Mouse (Mus musculus) hindbrain, embryonic 10.5 days (tissue): ENCODE data around the gene Nat8f1. TPM values are rescaled to one million over a fixed set of nuclear protein-coding genes. Genes with fewer than 3 reads are reported as not detected.
"Not testable (repeated sequence)": the region's sequence is repeated elsewhere in the genome, so short reads cannot be mapped to it uniquely, and the experiment has no call there.

ENCODE experiments used
- DNase-seq: peaks from one replicate; pipeline ENCODE4 v3.0.0-alpha.2; 2017; ENCODE audit warnings: low spot score
- H3K27ac ChIP-seq: fragments of 300-500 bp; sonication (generic); 2 replicates; pipeline ENCODE4 v1.5.1; 2016; ENCODE audit warnings: mild to moderate bottlenecking, moderate library complexity
- H3K27me3 ChIP-seq: fragments of 300-500 bp; sonication (generic); 2 replicates; pipeline ENCODE4 v1.6.1; 2016; ENCODE audit warnings: mild to moderate bottlenecking; ENCODE audit not compliant: poor library complexity, insufficient read depth, severe bottlenecking
- H3K36me3 ChIP-seq: fragments of 300-500 bp; sonication (generic); 2 replicates; pipeline ENCODE4 v1.6.1; 2016; ENCODE audit warnings: mild to moderate bottlenecking, moderate library complexity
- H3K4me1 ChIP-seq: fragments of 300-500 bp; sonication (generic); replicated peaks from 2 replicates; pipeline ENCODE4 v1.6.1; 2016; ENCODE audit warnings: mild to moderate bottlenecking
- H3K4me3 ChIP-seq: fragments of 300-500 bp; sonication (generic); 2 replicates; pipeline ENCODE4 v1.5.1; 2016; ENCODE audit warnings: mild to moderate bottlenecking, moderate library complexity
- H3K9me3 ChIP-seq: fragments of 300-500 bp; sonication (generic); 2 replicates; pipeline ENCODE4 v1.6.1; 2016; ENCODE audit warnings: mild to moderate bottlenecking, moderate library complexity
- WGBS: fragments of 180-500 bp; shearing (Covaris S2); methylation state at CpG from one replicate; pipeline ENCODE4 v1.1.7; 2016; 5-methylcytosine and 5-hydroxymethylcytosine counted together
- polyA plus RNA-seq: library from polyadenylated mRNA; unstranded; fragments of >200 nt; fragmentation: Nextera tagmentation; extraction: Ambion mirVana; gene quantifications from 2 replicates; pipeline ENCODE4 v1.2.1, GENCODE M21; 2016

The Nat8f1 gene
- polyA plus RNA-seq, 1 experiment from 2014 or later: 7.2 TPM

- H3K9me3 ChIP-seq: peaks cover 20% of the 10 kb centered on the region; the same call in 1 of the 2 replicates
- 68% methylated on average over 25 of the region's 25 CpGs for WGBS
- H3K27ac ChIP-seq, DNase-seq, H3K36me3 ChIP-seq, H3K4me3 ChIP-seq, H3K27me3 ChIP-seq, H3K4me1 ChIP-seq: not testable (repeated sequence)
Observed at GRCm38 (mm10) chr6:85895061-85895648, 20.3 kb downstream of the Nat8f1 start.

- H3K27ac ChIP-seq: no peak overlapping the region
- no peaks in the 10 kb centered on the region for H3K4me1 ChIP-seq
- H3K4me3 ChIP-seq: no peak overlapping the region
- H3K36me3 ChIP-seq: no peaks in the 10 kb centered on the region
- no peaks in the 10 kb centered on the region for H3K27me3 ChIP-seq
- peaks cover 27% of the 10 kb centered on the region for H3K9me3 ChIP-seq
- no peak for DNase-seq
- WGBS: 88% methylated on average over 2 of the region's 2 CpGs
Observed at GRCm38 (mm10) chr6:85888961-85889360, 26.5 kb downstream of the Nat8f1 start.

DNA sequence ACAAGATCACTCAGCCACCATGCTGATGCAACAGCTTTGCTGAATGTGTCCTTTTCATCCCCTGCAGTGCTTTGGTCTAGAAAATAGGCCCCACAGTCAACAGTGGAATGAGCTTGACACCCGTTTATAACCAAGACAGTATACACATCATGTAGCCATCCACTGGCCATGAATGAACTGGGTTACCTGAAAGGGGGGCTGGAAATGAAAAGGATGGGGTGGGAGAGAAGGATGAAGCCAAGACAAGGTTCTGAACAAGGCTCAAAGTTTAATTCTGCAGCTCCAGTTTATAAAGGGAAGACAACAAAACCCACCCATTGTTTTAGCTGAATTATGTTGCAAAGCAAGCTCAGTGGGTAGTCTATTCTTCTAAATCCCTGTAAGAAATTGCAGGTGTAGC, 31.2 kb downstream of the Nat8f1 start:
- H3K36me3 ChIP-seq: no peaks in the 10 kb centered on the region
- no peak overlapping the region for H3K4me3 ChIP-seq
- H3K9me3 ChIP-seq: peaks cover 21% of the 10 kb centered on the region
- no peak for DNase-seq
- no peaks in the 10 kb centered on the region for H3K27me3 ChIP-seq
- H3K27ac ChIP-seq: no peak overlapping the region
- no peaks in the 10 kb centered on the region for H3K4me1 ChIP-seq
- WGBS: 82% methylated on average over 1 of the region's 1 CpGs

DNA sequence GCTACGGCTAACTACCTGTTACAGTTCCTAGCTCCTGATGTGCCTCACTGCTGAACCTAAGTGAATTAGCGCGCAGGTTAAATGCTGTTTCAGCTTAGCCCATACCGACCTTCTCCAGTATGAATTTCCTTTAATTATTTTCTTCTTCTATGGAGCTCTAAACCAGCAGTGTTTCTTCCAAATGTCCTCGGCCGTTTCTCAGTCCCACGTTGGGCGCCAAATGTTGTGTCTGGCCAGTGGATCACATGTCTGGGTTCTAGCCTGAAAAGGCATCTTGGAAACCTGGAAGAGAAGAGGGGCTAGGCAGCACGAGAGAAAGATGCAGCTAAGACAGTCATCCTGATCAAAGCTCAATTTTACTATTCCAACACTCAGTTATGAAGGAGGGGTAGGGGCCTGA, 32.2 kb downstream of the Nat8f1 start:
- H3K4me1 ChIP-seq: not testable (repeated sequence)

DNA sequence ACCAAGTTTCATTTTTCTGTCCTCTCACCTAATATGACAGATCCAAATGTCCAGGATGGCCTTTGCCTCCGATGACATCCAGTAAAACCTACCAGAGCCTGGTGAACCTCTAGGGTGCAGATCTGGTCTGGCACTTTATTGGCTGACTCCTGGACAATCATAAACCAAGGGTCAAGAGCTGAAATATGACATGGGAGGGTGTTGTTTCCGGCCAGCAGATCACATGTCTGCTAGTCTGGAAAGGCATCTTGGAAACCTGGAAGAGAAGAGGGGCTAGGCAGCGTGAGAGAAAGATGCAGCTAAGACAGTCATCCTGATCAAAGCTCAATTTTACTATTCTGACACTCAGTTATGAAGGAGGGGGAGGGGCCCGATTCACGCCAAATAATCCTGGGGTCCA, 46.5 kb downstream of the Nat8f1 start, which contains the start of gene Nat8f2:
TSS of gene Nat8f2 (minus strand) at position 153 of the 400 bp plus-strand sequence.
- not testable (repeated sequence) for H3K9me3 ChIP-seq, H3K4me1 ChIP-seq, H3K4me3 ChIP-seq, H3K36me3 ChIP-seq, H3K27ac ChIP-seq, DNase-seq, H3K27me3 ChIP-seq
- 87% methylated on average over 5 of the region's 5 CpGs for WGBS

More for the DNA sequence above, 32.2 kb downstream of the Nat8f1 start:
- WGBS: 91% methylated on average over 9 of the region's 9 CpGs
- not testable (repeated sequence) for H3K4me3 ChIP-seq, DNase-seq, H3K27me3 ChIP-seq, H3K27ac ChIP-seq, H3K36me3 ChIP-seq
- H3K9me3 ChIP-seq: peaks cover 21% of the 10 kb centered on the region

DNA sequence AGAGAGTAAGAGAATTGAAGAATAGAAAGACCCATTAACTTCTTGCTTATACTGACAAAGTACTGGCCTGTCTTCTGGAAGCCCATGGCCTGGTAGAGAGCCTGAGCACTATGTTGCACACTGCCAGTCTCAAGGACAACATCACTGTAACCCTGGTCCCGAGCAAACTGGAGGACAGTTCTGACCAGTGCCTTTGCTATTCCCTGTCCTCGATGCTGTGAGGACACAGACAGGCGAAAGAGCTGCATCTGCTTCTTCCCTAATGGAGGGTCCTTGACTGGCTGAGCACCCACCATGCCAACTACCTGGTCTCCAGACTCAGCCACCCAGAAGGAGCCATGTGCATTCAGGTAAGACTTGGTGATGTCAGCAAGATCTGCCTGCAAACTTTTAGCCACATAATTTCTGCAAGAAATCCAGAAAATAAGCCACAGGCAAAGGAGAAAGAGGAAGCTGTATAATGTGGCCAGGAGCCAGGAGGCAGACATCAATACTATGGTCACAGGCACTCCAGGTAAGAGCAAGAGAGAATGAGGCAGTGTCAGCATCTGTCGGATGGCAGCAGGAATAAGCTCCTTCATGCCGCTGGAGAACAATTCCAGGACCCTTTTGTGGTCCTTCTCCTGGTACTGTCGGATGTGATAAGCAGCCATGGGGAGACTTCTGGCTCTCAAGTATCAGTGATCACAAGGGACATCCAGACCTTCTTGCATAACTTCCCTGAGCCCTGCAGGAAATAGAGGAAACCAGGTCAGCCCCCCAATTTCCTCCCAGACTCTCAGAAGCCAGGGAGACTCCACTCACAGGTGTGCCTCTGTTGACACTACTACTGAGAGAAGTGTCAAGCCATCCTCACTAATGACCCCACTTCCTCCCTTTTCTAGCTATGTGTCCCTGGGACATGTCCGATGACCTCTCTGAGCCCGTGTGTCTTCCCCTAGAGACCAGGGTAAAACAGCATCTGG, 47.5 kb downstream of the Nat8f1 start:
- no peaks in the 10 kb centered on the region for H3K9me3 ChIP-seq
- no peak for DNase-seq
- WGBS: 80% methylated on average over 8 of the region's 8 CpGs
- no peaks in the 10 kb centered on the region for H3K36me3 ChIP-seq
- H3K4me3 ChIP-seq: no peak overlapping the region
- no peak overlapping the region for H3K27ac ChIP-seq
- no peaks in the 10 kb centered on the region for H3K27me3 ChIP-seq
- 0 out of 2 replicates have a peak, but pooled peaks cover 2% of the 10 kb centered on the region for H3K4me1 ChIP-seq

DNA sequence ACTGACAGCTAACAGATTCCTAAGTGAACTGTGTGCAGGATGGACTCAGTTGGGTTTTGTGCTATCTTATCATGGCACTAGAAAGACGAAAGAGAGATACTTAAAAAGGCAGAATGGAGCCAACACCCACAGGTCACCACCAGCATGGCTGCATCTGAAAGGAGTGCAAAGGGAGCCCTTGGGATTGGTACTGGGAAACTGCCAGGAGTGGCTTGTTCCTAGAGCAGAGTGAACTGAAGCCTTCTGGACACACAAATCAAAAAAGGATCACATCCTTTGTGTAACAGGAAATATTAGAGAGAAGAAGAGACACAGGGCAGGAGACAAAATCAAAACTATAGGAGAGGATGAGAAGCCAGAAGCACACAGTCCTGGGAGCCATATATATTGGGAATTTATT, 48.5 kb downstream of the Nat8f1 start:
- H3K9me3 ChIP-seq, H3K4me3 ChIP-seq, H3K27me3 ChIP-seq, DNase-seq, H3K4me1 ChIP-seq, H3K36me3 ChIP-seq, H3K27ac ChIP-seq: not testable (repeated sequence)
- WGBS: 72% methylated on average over 1 of the region's 1 CpGs

DNA sequence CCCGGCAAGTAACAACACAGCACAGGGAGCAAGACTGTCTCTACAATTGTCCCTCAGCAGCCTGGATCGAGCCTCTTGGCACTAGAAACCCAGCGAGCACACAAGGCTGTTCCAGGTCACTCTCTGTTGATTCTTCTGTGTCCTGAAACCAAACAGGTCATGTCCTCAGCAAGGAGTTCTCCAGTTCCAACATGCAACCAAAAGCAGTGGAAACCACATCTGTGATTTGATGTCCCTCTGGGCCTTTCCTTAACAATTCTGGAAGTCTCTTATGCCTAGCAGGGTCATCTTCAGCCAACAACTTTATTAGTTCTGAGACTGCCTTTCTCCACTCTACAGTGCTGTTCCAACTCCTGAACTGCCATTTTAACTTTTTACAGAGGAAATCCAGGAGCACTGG, 49.3 kb downstream of the Nat8f1 start:
- not testable (repeated sequence) for H3K4me3 ChIP-seq, DNase-seq, H3K27ac ChIP-seq, H3K36me3 ChIP-seq, H3K9me3 ChIP-seq, H3K4me1 ChIP-seq, H3K27me3 ChIP-seq
- 85% methylated on average over 3 of the region's 3 CpGs for WGBS

DNA sequence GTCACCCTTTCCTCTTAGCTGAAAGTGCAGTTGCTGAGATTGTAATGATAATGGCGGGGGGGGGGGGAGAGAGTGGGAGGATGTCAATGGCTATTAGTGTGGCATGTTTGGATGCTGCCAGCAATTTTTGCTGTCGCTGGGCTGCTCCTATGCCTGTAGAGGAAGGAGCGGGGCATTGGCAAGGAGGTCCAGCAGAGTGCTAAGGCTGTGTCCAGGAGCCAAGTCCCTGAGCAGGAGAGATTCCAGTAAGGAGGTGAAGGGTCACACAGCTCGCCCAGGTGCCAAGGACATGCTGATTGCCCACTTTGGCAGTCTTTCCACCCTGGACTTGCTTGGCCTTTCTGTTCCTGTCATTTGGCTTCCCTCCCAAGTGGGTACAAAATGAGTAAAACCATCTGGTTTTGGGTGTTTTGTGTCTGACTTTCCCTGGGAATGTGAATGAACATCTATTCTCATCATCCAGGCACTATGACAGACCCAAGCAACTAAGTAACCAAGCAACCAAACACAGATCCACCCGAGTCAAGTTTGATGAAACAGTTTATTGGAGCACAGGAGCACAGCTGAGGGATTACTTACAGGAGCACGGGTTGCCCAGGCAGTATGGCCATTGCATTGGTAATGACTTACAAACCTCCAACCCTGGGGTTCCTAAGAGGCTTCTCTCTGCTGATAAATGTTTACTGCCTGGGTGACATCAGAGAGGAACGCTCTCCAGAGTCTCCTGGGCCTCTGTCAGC, 50.4 kb downstream of the Nat8f1 start:
- not testable (repeated sequence) for H3K4me3 ChIP-seq, H3K27ac ChIP-seq, DNase-seq, H3K36me3 ChIP-seq, H3K4me1 ChIP-seq, H3K27me3 ChIP-seq, H3K9me3 ChIP-seq
- 74% methylated on average over 6 of the region's 7 CpGs for WGBS

DNA sequence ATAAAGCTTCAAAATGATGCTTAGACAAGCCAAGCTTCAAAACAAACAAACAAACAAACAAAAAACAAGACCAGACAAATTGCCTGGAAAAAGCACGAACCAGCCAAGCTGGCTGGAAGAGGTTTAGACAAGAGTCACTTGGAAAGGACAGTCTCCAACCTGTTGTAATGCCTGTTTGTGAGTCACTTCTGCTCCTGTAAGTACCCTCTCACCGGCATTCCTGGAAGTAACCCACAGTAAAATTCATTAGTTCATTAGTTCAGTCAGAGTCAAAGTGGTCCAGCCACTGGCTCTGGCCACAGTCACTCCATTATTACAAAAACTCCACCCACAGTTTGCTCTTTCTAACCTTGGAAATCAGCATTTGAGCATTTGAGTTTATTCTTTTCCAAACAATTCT, 51.6 kb downstream of the Nat8f1 start:
- Histone ChIP-seq H3K4me1 (0 out of 2 replicates have a peak, but pooled peaks cover 2% of the 10 kb centered on the region), H3K36me3 (no peaks in the 10 kb centered on the region), H3K4me3 (no peak overlapping the region), H3K27me3 (no peaks in the 10 kb centered on the region), H3K9me3 (no peaks in the 10 kb centered on the region), H3K27ac (no peak overlapping the region)
- no peak for DNase-seq
- WGBS: 90% methylated on average over 2 of the region's 2 CpGs

- H3K27me3 ChIP-seq: no peaks in the 10 kb centered on the region
- H3K27ac ChIP-seq: no peak overlapping the region
- no peak for DNase-seq
- H3K36me3 ChIP-seq: no peaks in the 10 kb centered on the region
- WGBS: 90% methylated on average over 2 of the region's 2 CpGs
- no peak overlapping the region for H3K4me3 ChIP-seq
- H3K4me1 ChIP-seq: 0 out of 2 replicates have a peak, but pooled peaks cover 2% of the 10 kb centered on the region
- no peaks in the 10 kb centered on the region for H3K9me3 ChIP-seq
Observed at GRCm38 (mm10) chr6:85863136-85863535, 52.4 kb downstream of the Nat8f1 start.

- no peaks in the 10 kb centered on the region for H3K9me3 ChIP-seq
- WGBS: 89% methylated on average over 3 of the region's 3 CpGs
- no peak for DNase-seq
- no peaks in the 10 kb centered on the region for H3K27me3 ChIP-seq
- H3K4me1 ChIP-seq: 0 out of 2 replicates have a peak, but pooled peaks cover 2% of the 10 kb centered on the region
- no peak overlapping the region for H3K4me3 ChIP-seq
- no peaks in the 10 kb centered on the region for H3K36me3 ChIP-seq
- no peak overlapping the region for H3K27ac ChIP-seq
Observed at GRCm38 (mm10) chr6:85862565-85862964, 52.9 kb downstream of the Nat8f1 start.
